Mouse (Mus musculus): Measurements from ENCODE around the gene Lactb. TPM values are rescaled to one million over a fixed set of nuclear protein-coding genes. Genes with fewer than 3 reads are reported as not detected.

Lactb gene
- polyA plus RNA-seq, 1 experiment from 2014 or later: 9.0 TPM

GRCm38 (mm10) chr9:66933869-66934808, 41.1 kb downstream of the Lactb start:
- no peak for DNase-seq (ENCODE audit: low spot score)
- Histone ChIP-seq H3K36me3 (replicated peaks) (no peaks in the 10 kb centered on the region), H3K27me3 (replicated peaks; ENCODE audit: low read depth, poor library complexity, severe bottlenecking) (no peaks in the 10 kb centered on the region), H3K4me3 (no peak overlapping the region), H3K4me1 (peaks cover 15% of the 10 kb centered on the region), H3K9me3 (no peaks in the 10 kb centered on the region), H3K27ac (replicated peaks) (no peak overlapping the region)
- WGBS: 67% methylated on average over 19 of the region's 19 CpGs

- no peak overlapping the region for H3K27ac ChIP-seq (replicated peaks)
- H3K36me3 ChIP-seq (replicated peaks): no peaks in the 10 kb centered on the region
- no peak overlapping the region for H3K4me3 ChIP-seq
- WGBS: 64% methylated on average over 7 of the region's 7 CpGs
- no peaks in the 10 kb centered on the region for H3K9me3 ChIP-seq
- no peaks in the 10 kb centered on the region for H3K27me3 ChIP-seq (replicated peaks; ENCODE audit: low read depth, poor library complexity, severe bottlenecking)
- H3K4me1 ChIP-seq: peaks cover 15% of the 10 kb centered on the region
- no peak for DNase-seq (ENCODE audit: low spot score)
These were observed 44.9 kb downstream of the Lactb start for GRCm38 (mm10) chr9:66930351-66930750.

- DNase-seq (ENCODE audit: low spot score): no peak
- Histone ChIP-seq H3K36me3 (replicated peaks) (no peaks in the 10 kb centered on the region), H3K4me3 (no peak overlapping the region), H3K9me3 (no peaks in the 10 kb centered on the region), H3K27me3 (replicated peaks; ENCODE audit: low read depth, poor library complexity, severe bottlenecking) (no peaks in the 10 kb centered on the region), H3K27ac (replicated peaks) (no peak overlapping the region), H3K4me1 (peaks cover 7% of the 10 kb centered on the region)
- 84% methylated on average over 8 of the region's 8 CpGs for WGBS
These were observed 47.4 kb downstream of the Lactb start for GRCm38 (mm10) chr9:66927696-66928402.

- no peak for DNase-seq (ENCODE audit: low spot score)
- Histone ChIP-seq H3K4me1 (peaks cover 7% of the 10 kb centered on the region), H3K27me3 (replicated peaks; ENCODE audit: low read depth, poor library complexity, severe bottlenecking) (peaks cover 3% of the 10 kb centered on the region; the same call in 1 of the 2 replicates), H3K9me3 (no peaks in the 10 kb centered on the region), H3K4me3 (no peak overlapping the region), H3K36me3 (replicated peaks) (no peaks in the 10 kb centered on the region), H3K27ac (replicated peaks) (no peak overlapping the region)
- 78% methylated on average over 3 of the region's 3 CpGs for WGBS
These were observed 49.4 kb downstream of the Lactb start for GRCm38 (mm10) chr9:66925853-66926252.

- peaks cover 3% of the 10 kb centered on the region; the same call in 1 of the 2 replicates for H3K36me3 ChIP-seq (replicated peaks)
- H3K9me3 ChIP-seq: no peaks in the 10 kb centered on the region
- peaks cover 20% of the 10 kb centered on the region for H3K4me1 ChIP-seq
- DNase-seq (ENCODE audit: low spot score): no peak
- H3K4me3 ChIP-seq: no peak overlapping the region
- no peak overlapping the region for H3K27ac ChIP-seq (replicated peaks)
- H3K27me3 ChIP-seq (replicated peaks; ENCODE audit: low read depth, poor library complexity, severe bottlenecking): peaks cover 6% of the 10 kb centered on the region; the same call in 1 of the 2 replicates
- WGBS: 92% methylated on average over 1 of the region's 1 CpGs
These were observed 53.2 kb downstream of the Lactb start for GRCm38 (mm10) chr9:66922076-66922475.

- peak overlapping the region; percentile 97 for H3K4me3 ChIP-seq
- 14% methylated on average over 6 of the region's 6 CpGs for WGBS
These were observed 54.6 kb downstream of the Lactb start for GRCm38 (mm10) chr9:66920488-66921279.

GRCm38 (mm10) chr9:66919981-66920380, 55.3 kb downstream of the Lactb start:
- Histone ChIP-seq H3K4me3 (peak overlapping the region; percentile 97), H3K27ac (replicated peaks) (peak overlapping the region; percentile 95), H3K9me3 (no peaks in the 10 kb centered on the region), H3K27me3 (replicated peaks; ENCODE audit: low read depth, poor library complexity, severe bottlenecking) (peaks cover 6% of the 10 kb centered on the region; the same call in 1 of the 2 replicates), H3K4me1 (peaks cover 40% of the 10 kb centered on the region), H3K36me3 (replicated peaks) (peaks cover 9% of the 10 kb centered on the region; the same call in 1 of the 2 replicates)
- no peak for DNase-seq (ENCODE audit: low spot score)
- WGBS: under 1% methylated on average over 14 of the region's 14 CpGs

More at GRCm38 (mm10) chr9:66920488-66921279, 54.6 kb downstream of the Lactb start:
- Histone ChIP-seq H3K4me1 (peaks cover 33% of the 10 kb centered on the region), H3K36me3 (replicated peaks) (peaks cover 9% of the 10 kb centered on the region; the same call in 1 of the 2 replicates), H3K27me3 (replicated peaks; ENCODE audit: low read depth, poor library complexity, severe bottlenecking) (peaks cover 6% of the 10 kb centered on the region; the same call in 1 of the 2 replicates), H3K27ac (replicated peaks) (peak overlapping the region; percentile 95; the same call in 1 of the 2 replicates), H3K9me3 (no peaks in the 10 kb centered on the region)
- no peak for DNase-seq (ENCODE audit: low spot score)

GRCm38 (mm10) chr9:66919382-66919971, 55.8 kb downstream of the Lactb start, which contains the start of gene Rab8b:
TSS of gene Rab8b (minus strand) at chr9:66919687.
- under 1% methylated on average over 49 of the region's 49 CpGs for WGBS
- peak; percentile 100 for DNase-seq (ENCODE audit: low spot score)
- H3K9me3 ChIP-seq: no peaks in the 10 kb centered on the region
- H3K27ac ChIP-seq (replicated peaks): peak within 1 kb of the TSS; percentile 95
- H3K36me3 ChIP-seq (replicated peaks): peaks cover 9% of the 10 kb centered on the region; the same call in 1 of the 2 replicates
- H3K4me3 ChIP-seq: peak within 1 kb of the TSS; percentile 97
- H3K4me1 ChIP-seq: peaks cover 42% of the 10 kb centered on the region
- H3K27me3 ChIP-seq (replicated peaks; ENCODE audit: low read depth, poor library complexity, severe bottlenecking): peaks cover 6% of the 10 kb centered on the region; the same call in 1 of the 2 replicates

GRCm38 (mm10) chr9:66918672-66919330, 56.5 kb downstream of the Lactb start:
- Histone ChIP-seq H3K9me3 (no peaks in the 10 kb centered on the region), H3K4me1 (peaks cover 47% of the 10 kb centered on the region), H3K4me3 (peak overlapping the region; percentile 97), H3K27ac (replicated peaks) (peak overlapping the region; percentile 95), H3K36me3 (replicated peaks) (peaks cover 14% of the 10 kb centered on the region; the same call in 1 of the 2 replicates), H3K27me3 (replicated peaks; ENCODE audit: low read depth, poor library complexity, severe bottlenecking) (peaks cover 6% of the 10 kb centered on the region; the same call in 1 of the 2 replicates)
- 2% methylated on average over 27 of the region's 27 CpGs for WGBS
- DNase-seq (ENCODE audit: low spot score): peak; percentile 22

- H3K27ac ChIP-seq (replicated peaks): no peak overlapping the region
- 0 out of 2 replicates have a peak overlapping the region, but pooled peaks have one; percentile 97 for H3K4me3 ChIP-seq
- no peaks in the 10 kb centered on the region for H3K9me3 ChIP-seq
- no peak for DNase-seq (ENCODE audit: low spot score)
- 73% methylated on average over 1 of the region's 1 CpGs for WGBS
- H3K4me1 ChIP-seq: peaks cover 50% of the 10 kb centered on the region
- peaks cover 21% of the 10 kb centered on the region; the same call in 1 of the 2 replicates for H3K36me3 ChIP-seq (replicated peaks)
- H3K27me3 ChIP-seq (replicated peaks; ENCODE audit: low read depth, poor library complexity, severe bottlenecking): peaks cover 6% of the 10 kb centered on the region; the same call in 1 of the 2 replicates
These were observed 57.4 kb downstream of the Lactb start for GRCm38 (mm10) chr9:66917892-66918255.

Data from embryonic facial prominence, embryonic 10.5 days (tissue).